Comparison of ENCODE assay signal across 8 mouse cellular contexts in genomic region chr5:125392977-125393621, GRCm38 (mm10). TPM values are rescaled to one million over a fixed set of nuclear protein-coding genes. Genes with fewer than 3 reads are reported as not detected.
DNase-seq lines count a peak whose midpoint lies in the region; ATAC-seq and TF ChIP-seq lines count a peak whose summit lies in the region.

No protein-coding gene starts in this region.

- peak in 1 of 2 experiments; percentile 73; a peak in 2 of 4 replicates for TF ChIP-seq EP300 in MEL (IDR thresholded peaks at IDR 0.05; ENCODE audit: low read depth in 1 of 2, low read length in 2 of 2)

- H3K9me3 ChIP-seq in MEL (replicated peaks; ENCODE audit: insufficient read depth, low read length), result no peaks in the 10 kb centered on the region
- no peaks in the 10 kb centered on the region for H3K9me3 ChIP-seq in lung, embryonic 16.5 days (ENCODE audit: control insufficient read depth, low read length)

- H3K27ac ChIP-seq in MEL (ENCODE audit: control insufficient read depth, low read depth, low read length), result peak overlapping the region; percentile 99
- peak overlapping the region; percentile 100 for H3K27ac ChIP-seq in lung, embryonic 16.5 days (ENCODE audit: low read length)

- ATAC-seq in hematopoietic stem cell, adult 5-6 weeks (replicated peaks in 1 of 2; ENCODE audit: insufficient read depth in 1 of 2, low FRiP score in 2 of 2, low TSS enrichment in 1 of 2, low read depth in 1 of 2, poor library complexity in 2 of 2, severe bottlenecking in 2 of 2), result peak; percentile 58 to 68
- peak; percentile 94 for ATAC-seq in lung, embryonic 16.5 days (ENCODE audit: low read depth)

- H3K27me3 ChIP-seq in MEL (ENCODE audit: control insufficient read depth in 1 of 2, insufficient read depth in 2 of 2, low read length in 2 of 2), result no peaks in the 10 kb centered on the region
- H3K27me3 ChIP-seq in lung, embryonic 16.5 days (ENCODE audit: control insufficient read depth, insufficient read depth, low read depth, low read length), result no peaks in the 10 kb centered on the region

- TF ChIP-seq RAD21 in MEL (IDR thresholded peaks at IDR 0.05; ENCODE audit: low read depth, low read length), result no peak

- peaks cover 6 to 34% of the 10 kb centered on the region in 2 experiments for H3K36me3 ChIP-seq in MEL (ENCODE audit: control insufficient read depth in 1 of 2, insufficient read depth in 2 of 2, low read length in 2 of 2)
- 0 out of 2 replicates have a peak, but pooled peaks cover 2% of the 10 kb centered on the region for H3K36me3 ChIP-seq in lung, embryonic 16.5 days (ENCODE audit: control insufficient read depth, insufficient read depth, low read length)

- peak; percentile 72 to 79 for TF ChIP-seq POLR2A in MEL (IDR thresholded peaks at IDR 0.05; ENCODE audit: control insufficient read depth in 1 of 2, insufficient read depth in 1 of 2, low read depth in 1 of 2, low read length in 2 of 2, poor library complexity in 1 of 2)

- H3K9ac ChIP-seq in MEL (ENCODE audit: control insufficient read depth, low read depth, low read length, poor library complexity, severe bottlenecking), result peak overlapping the region; percentile 92
- H3K9ac ChIP-seq in lung, embryonic 16.5 days (ENCODE audit: low read length), result peak overlapping the region; percentile 67

- peak; percentile 99 for DNase-seq in MEL (ENCODE audit: low read depth, low spot score)
- DNase-seq in cerebellum, adult 8-10 months, result peak; percentile 92
- peak; percentile 94 for DNase-seq in forelimb bud, embryonic 11.5 days (ENCODE audit: low read depth, low spot score)
- peak; percentile 95 for DNase-seq in layer of hippocampus, adult 9-10 months (ENCODE audit: low spot score)
- DNase-seq in ovary, postnatal 10 days (ENCODE audit: low spot score), result peak; percentile 95
- DNase-seq in thymus, postnatal 10 days (ENCODE audit: low spot score in 2 of 2), result peak; percentile 93 to 95

- peaks cover 22% of the 10 kb centered on the region for H3K79me2 ChIP-seq in MEL (ENCODE audit: control insufficient read depth, insufficient read depth, low read length, poor library complexity)

- under 1% methylated on average over 19 of the region's 20 CpGs for WGBS in lung, embryonic 16.5 days

- peak overlapping the region; percentile 61 to 86 for H3K4me3 ChIP-seq in MEL (ENCODE audit: control insufficient read depth in 1 of 2, insufficient read depth in 1 of 2, low read depth in 2 of 2, low read length in 2 of 2)
- peak overlapping the region; percentile 49 for H3K4me3 ChIP-seq in lung, embryonic 16.5 days (ENCODE audit: low read length)

- TF ChIP-seq CTCF in MEL (IDR thresholded peaks at IDR 0.05 in 2 of 3, conservative IDR thresholded peaks at IDR 0.05 in 1 of 3; ENCODE audit: control insufficient read depth in 1 of 3, insufficient read depth in 1 of 3, low read depth in 2 of 3, low read length in 3 of 3, poor library complexity in 1 of 3, severe bottlenecking in 1 of 3), result no peak

- H3K4me1 ChIP-seq in MEL (ENCODE audit: control insufficient read depth in 1 of 2, insufficient read depth in 2 of 2, low read length in 2 of 2), result peaks cover 9 to 40% of the 10 kb centered on the region in 2 experiments
- peaks cover 39% of the 10 kb centered on the region for H3K4me1 ChIP-seq in lung, embryonic 16.5 days (replicated peaks; ENCODE audit: control insufficient read depth, insufficient read depth, low read length)

- peak overlapping the region; percentile 56 for H3K4me2 ChIP-seq in lung, embryonic 16.5 days (ENCODE audit: low read depth, low read length)

TF ChIP-seq in MEL, 35 proteins besides CTCF, POLR2A, EP300 and RAD21 (continues in another document):
- TF ChIP-seq ETS1 (IDR thresholded peaks at IDR 0.05; ENCODE audit: low read depth, low read length), result peak; percentile 63; the same call in 1 of the 2 replicates
- peak; percentile 50 for TF ChIP-seq ZNF384 (IDR thresholded peaks at IDR 0.05; ENCODE audit: low read depth, low read length)
- peak; percentile 92 for TF ChIP-seq TBP (IDR thresholded peaks at IDR 0.05; ENCODE audit: low read depth, low read length)
- no peak for TF ChIP-seq GATA1 (IDR thresholded peaks at IDR 0.05; ENCODE audit: low read depth, low read length)
- TF ChIP-seq POLR2AphosphoS2 (IDR thresholded peaks at IDR 0.05; ENCODE audit: low read length), result peak; percentile 88
- no peak for TF ChIP-seq SMC3 (IDR thresholded peaks at IDR 0.05; ENCODE audit: low read depth, low read length)
- no peak for TF ChIP-seq MYB (IDR thresholded peaks at IDR 0.05; ENCODE audit: low read depth, low read length)
- peak; percentile 58; the same call in 1 of the 2 replicates for TF ChIP-seq MXI1 (IDR thresholded peaks at IDR 0.05; ENCODE audit: low read depth, low read length)
- peak; percentile 84; the same call in 1 of the 2 replicates for TF ChIP-seq POLR2AphosphoS5 (IDR thresholded peaks at IDR 0.05; ENCODE audit: borderline replicate concordance, low read depth, low read length)
- TF ChIP-seq HCFC1 (IDR thresholded peaks at IDR 0.05; ENCODE audit: low read depth, low read length), result peak; percentile 85
- no peak for TF ChIP-seq USF2 (IDR thresholded peaks at IDR 0.05; ENCODE audit: borderline replicate concordance in 1 of 2, insufficient read depth in 1 of 2, low read depth in 1 of 2, low read length in 2 of 2)
- peak; percentile 6 for TF ChIP-seq ELF1 (IDR thresholded peaks at IDR 0.05; ENCODE audit: low read depth, low read length)
- no peak for TF ChIP-seq MAFK (IDR thresholded peaks at IDR 0.05; ENCODE audit: borderline replicate concordance, low read depth, low read length)
- TF ChIP-seq MAX (IDR thresholded peaks at IDR 0.05; ENCODE audit: low read length), result peak; percentile 81
- peak; percentile 57; the same call in 1 of the 2 replicates for TF ChIP-seq GABPA (IDR thresholded peaks at IDR 0.05; ENCODE audit: low read depth, low read length)
- TF ChIP-seq NELFE (IDR thresholded peaks at IDR 0.05; ENCODE audit: low read depth, low read length), result peak; percentile 73
- TF ChIP-seq NRF1 (IDR thresholded peaks at IDR 0.05; ENCODE audit: insufficient read depth, low read depth, low read length, poor library complexity, severe bottlenecking), result peak; percentile 62
- no peak for TF ChIP-seq E2F4 (IDR thresholded peaks at IDR 0.05; ENCODE audit: borderline replicate concordance, low read depth, low read length)
- TF ChIP-seq SIN3A (IDR thresholded peaks at IDR 0.05; ENCODE audit: low read length), result peak; percentile 96
- TF ChIP-seq MYC (IDR thresholded peaks at IDR 0.05; ENCODE audit: low read depth, low read length), result peak; percentile 90
- TF ChIP-seq CHD2 (IDR thresholded peaks at IDR 0.05; ENCODE audit: low read length), result peak; percentile 91
- TF ChIP-seq CHD1 (IDR thresholded peaks at IDR 0.05; ENCODE audit: low read depth, low read length), result no peak
- TF ChIP-seq ZKSCAN1 (IDR thresholded peaks at IDR 0.05; ENCODE audit: low read depth, low read length), result no peak
- no peak for TF ChIP-seq ZC3H11A (IDR thresholded peaks at IDR 0.05; ENCODE audit: low read depth, low read length)
- 0 out of 2 replicates have a peak, but pooled peaks have one; percentile 47 for TF ChIP-seq UBTF (IDR thresholded peaks at IDR 0.05; ENCODE audit: borderline replicate concordance, insufficient read depth, low read depth, low read length)
- no peak for TF ChIP-seq TAL1 (IDR thresholded peaks at IDR 0.05; ENCODE audit: low read length)
- 0 out of 2 replicates have a peak, but pooled peaks have one; percentile 20 for TF ChIP-seq MEF2A (IDR thresholded peaks at IDR 0.05; ENCODE audit: extremely low read depth, insufficient replicate concordance, low read depth, low read length, poor library complexity, severe bottlenecking)
- TF ChIP-seq MAZ (IDR thresholded peaks at IDR 0.05; ENCODE audit: low read depth, low read length), result peak; percentile 100
- TF ChIP-seq RCOR1 (IDR thresholded peaks at IDR 0.05; ENCODE audit: low read depth, low read length), result no peak
- TF ChIP-seq ZMIZ1 (IDR thresholded peaks at IDR 0.05; ENCODE audit: low read depth, low read length), result peak; percentile 59; the same call in 1 of the 2 replicates

RNA-seq across cellular contexts. Expression of gene Ubc, which starts 3.1 kb away (rescaled TPM):
- 511 and 526 TPM in 2 replicates for total RNA-seq in MEL (2012; rRNA removed)
- 1,000 to 10,000 TPM in 1 of 2 experiments, 100 to 1,000 TPM in 1; 113 to 1,075 TPM for polyA plus RNA-seq in MEL (2012; ENCODE audit: insufficient read depth in 1 of 2, insufficient read length in 2 of 2, low read depth in 1 of 2, low replicate concordance in 2 of 2, missing spikeins in 1 of 2)
- 339 and 386 TPM in 2 replicates for total RNA-seq in hematopoietic stem cell, adult 5-6 weeks (2017)
- polyA plus RNA-seq in lung, embryonic 16.5 days (2015; fragmentation: Nextera tagmentation; extraction: Ambion mirVana), result 1,152 and 1,205 TPM in 2 replicates

RNA-seq across cellular contexts. Expression of gene Gm10382, which starts 4.0 kb away (rescaled TPM):
- total RNA-seq in MEL (2012; rRNA removed), result 0.65 TPM in 2 replicates
- under 1 TPM in 1 of 2 experiments, not detected in 1; 0.96 TPM for polyA plus RNA-seq in MEL (2012; ENCODE audit: insufficient read depth in 1 of 2, insufficient read length in 2 of 2, low read depth in 1 of 2, low replicate concordance in 2 of 2, missing spikeins in 1 of 2)
- 0.63 and 1.6 TPM in 2 replicates for total RNA-seq in hematopoietic stem cell, adult 5-6 weeks (2017)
- 0.29 and 0.36 TPM in 2 replicates for polyA plus RNA-seq in lung, embryonic 16.5 days (2015; fragmentation: Nextera tagmentation; extraction: Ambion mirVana)

RNA-seq across cellular contexts. Expression of gene Dhx37, which starts 40.8 kb away (rescaled TPM):
- 26.0 and 27.4 TPM in 2 replicates for total RNA-seq in MEL (2012; rRNA removed)
- polyA plus RNA-seq in MEL (2012; ENCODE audit: insufficient read depth in 1 of 2, insufficient read length in 2 of 2, low read depth in 1 of 2, low replicate concordance in 2 of 2, missing spikeins in 1 of 2), result 100 to 1,000 TPM in 1 of 2 experiments, 10 to 100 TPM in 1; 55.3 to 549 TPM
- total RNA-seq in hematopoietic stem cell, adult 5-6 weeks (2017), result 65.8 and 87.1 TPM in 2 replicates
- 10.1 and 10.6 TPM in 2 replicates for polyA plus RNA-seq in lung, embryonic 16.5 days (2015; fragmentation: Nextera tagmentation; extraction: Ambion mirVana)

RNA-seq across cellular contexts. Expression of gene Bri3bp, which starts 48.3 kb away (rescaled TPM):
- 87.6 and 88.6 TPM in 2 replicates for total RNA-seq in MEL (2012; rRNA removed)
- polyA plus RNA-seq in MEL (2012; ENCODE audit: insufficient read depth in 1 of 2, insufficient read length in 2 of 2, low read depth in 1 of 2, low replicate concordance in 2 of 2, missing spikeins in 1 of 2), result 100 to 1,000 TPM in 1 of 2 experiments, 10 to 100 TPM in 1; 73.7 to 264 TPM
- total RNA-seq in hematopoietic stem cell, adult 5-6 weeks (2017), result 23.0 and 25.6 TPM in 2 replicates
- polyA plus RNA-seq in lung, embryonic 16.5 days (2015; fragmentation: Nextera tagmentation; extraction: Ambion mirVana), result 29.1 and 31.9 TPM in 2 replicates

RNA-seq across cellular contexts. Expression of gene Scarb1, which starts 52.2 kb away (rescaled TPM):
- 51.4 and 53.1 TPM in 2 replicates for total RNA-seq in MEL (2012; rRNA removed)
- polyA plus RNA-seq in MEL (2012; ENCODE audit: insufficient read depth in 1 of 2, insufficient read length in 2 of 2, low read depth in 1 of 2, low replicate concordance in 2 of 2, missing spikeins in 1 of 2), result 10 to 100 TPM in 1 of 2 experiments, not detected in 1; 98.3 TPM
- total RNA-seq in hematopoietic stem cell, adult 5-6 weeks (2017), result 35.7 and 45.6 TPM in 2 replicates
- polyA plus RNA-seq in lung, embryonic 16.5 days (2015; fragmentation: Nextera tagmentation; extraction: Ambion mirVana), result 65.9 and 66.6 TPM in 2 replicates

Comparison
In these comparisons a context has a peak if more than half of its experiments do, and no peak if none do; other contexts are left out.
1. Peak in every context shown above with its lines: DNase-seq, ATAC-seq, H3K4me3 ChIP-seq and H3K27ac ChIP-seq.